Mouse (Mus musculus) c-Kit-negative CD71-positive TER-119-positive erythroid progenitor cells, embryonic 14.5 days (primary cell): ENCODE results near the gene Hrasls5.
A peak's percentile ranks its signal among the peaks of the same experiment; 100 is the strongest.

Experiments
- DNase-seq: peaks from one replicate; pipeline ENCODE4 v3.0.0-alpha.2; 2013; ENCODE audit warnings: low read depth, low spot score

Gene Hrasls5

DNA sequence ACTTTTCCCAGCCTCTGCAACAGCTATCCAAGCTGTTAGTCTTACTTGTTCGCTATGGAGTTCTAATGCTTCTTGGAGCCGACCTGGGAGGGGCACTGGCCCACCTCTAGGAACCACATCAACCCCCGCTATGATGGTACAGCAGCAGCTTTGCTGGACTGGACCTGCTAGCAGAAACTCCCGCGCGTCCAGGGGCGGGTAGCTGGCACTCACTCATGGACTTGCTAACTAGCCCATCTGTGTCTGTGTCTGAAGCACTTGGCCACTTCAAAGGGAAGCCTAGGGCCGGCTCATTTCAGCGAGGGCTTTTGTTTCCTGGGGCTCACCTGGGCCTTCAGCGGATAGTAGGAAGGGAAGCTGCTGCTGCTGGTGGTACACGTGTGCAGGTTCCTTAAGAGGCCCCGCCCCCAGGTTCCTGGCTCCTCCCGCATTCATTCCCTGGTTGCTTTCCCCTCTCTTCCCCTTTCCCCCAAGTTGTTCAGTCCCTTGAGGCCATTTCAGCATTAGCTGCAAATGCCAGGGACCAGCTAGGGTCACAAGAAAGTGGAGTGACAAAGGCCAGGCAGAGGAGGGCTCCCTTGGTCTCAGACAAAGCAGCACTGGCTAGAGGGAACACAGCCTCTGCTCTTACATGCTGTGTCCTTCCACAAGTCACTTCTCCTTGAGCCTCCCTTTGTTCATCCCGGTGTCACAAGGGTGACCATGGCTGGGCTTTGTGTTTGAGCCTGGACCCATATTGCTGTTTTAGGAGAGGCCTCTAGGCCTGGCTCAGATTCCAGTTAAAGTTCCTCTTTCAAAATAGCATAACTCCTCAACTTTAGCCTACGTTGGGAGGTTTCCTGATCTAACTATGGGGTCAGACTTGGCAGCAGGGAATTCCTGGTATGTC lies 5.3 kb upstream of the Hrasls5 start, which contains the start of gene Lgals12:
Gene Lgals12 (minus strand): TSS at position 393 of the 889 bp plus-strand sequence.
- no peak for DNase-seq

DNA sequence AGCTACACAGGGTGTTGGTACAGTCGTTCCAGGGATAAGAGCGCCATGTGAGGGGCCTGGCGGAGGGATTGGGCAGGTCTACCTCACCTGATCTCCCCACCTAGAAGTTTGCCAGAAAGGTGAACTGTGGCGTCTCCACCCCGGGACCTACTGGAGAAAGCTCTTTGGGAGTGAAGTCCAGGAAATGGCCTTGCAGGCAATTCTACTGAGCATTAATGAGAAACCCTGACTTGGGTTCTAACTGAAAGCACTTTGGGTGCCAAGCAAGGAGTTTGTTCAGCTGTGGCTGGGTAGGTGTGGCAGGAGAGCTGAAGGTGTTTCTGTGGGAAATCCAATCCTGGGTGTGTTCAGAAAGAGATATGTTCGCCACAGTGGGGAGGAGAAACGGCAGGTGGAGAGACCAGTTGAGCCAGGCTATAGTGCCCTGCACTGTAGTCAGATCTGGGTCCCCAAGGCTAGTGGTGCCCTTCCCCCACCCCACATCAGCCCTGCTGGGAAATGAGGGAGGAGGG lies 4.6 kb upstream of the Hrasls5 start:
- no peak for DNase-seq

DNA sequence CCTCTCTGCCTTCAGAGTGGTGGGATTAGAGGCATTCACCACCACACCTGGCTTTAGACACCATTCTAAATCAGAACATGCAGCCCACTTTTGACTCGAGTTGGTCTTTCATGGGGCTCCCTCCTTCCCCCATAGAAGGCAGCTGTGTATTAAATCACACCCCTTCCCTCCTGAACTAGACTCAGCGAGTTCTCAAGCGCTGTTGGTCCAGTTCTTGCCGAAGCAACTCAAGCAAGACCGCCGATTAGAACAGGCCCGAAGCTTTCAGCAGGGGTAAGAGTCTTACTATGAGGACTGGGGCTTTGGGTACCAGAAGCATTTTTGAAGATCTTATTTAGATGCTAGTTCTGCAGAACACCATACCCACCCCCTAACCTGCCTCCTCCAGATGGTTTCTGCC lies 810 bp downstream of the Hrasls5 start:
- no peak for DNase-seq

DNA sequence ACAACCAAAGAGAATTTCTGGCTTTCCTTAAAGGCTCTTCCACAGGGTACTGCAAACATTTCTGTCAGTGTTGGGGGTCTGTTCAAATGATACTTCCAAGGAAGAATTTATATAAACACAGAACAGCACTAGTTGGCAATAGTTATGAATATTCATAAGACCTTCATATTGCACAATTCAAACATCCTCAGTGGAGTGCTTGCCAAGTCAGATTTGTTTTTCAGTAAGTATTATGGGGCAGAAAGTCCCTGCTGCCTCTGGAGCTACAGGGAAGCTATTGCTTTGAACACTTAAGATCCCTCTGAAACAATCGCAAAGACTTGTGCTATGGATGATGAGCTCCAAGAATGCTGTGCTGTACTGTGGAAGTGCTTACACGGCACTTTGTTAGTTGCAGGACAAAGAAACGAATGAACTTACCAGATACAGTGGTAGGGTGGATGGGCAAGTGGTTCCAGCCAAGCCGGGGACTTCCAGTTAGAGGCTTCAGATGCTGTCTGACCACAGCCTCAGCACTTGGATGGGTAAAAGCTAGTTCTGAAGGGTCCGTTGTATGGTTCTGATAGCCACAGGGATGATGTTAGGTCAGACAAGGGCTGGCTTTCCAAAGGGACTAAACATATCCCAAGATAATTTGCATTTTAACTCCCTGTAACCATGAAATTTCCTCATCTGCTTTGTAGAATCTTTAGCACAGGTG lies 4.0 kb downstream of the Hrasls5 start:
- no peak for DNase-seq

DNA sequence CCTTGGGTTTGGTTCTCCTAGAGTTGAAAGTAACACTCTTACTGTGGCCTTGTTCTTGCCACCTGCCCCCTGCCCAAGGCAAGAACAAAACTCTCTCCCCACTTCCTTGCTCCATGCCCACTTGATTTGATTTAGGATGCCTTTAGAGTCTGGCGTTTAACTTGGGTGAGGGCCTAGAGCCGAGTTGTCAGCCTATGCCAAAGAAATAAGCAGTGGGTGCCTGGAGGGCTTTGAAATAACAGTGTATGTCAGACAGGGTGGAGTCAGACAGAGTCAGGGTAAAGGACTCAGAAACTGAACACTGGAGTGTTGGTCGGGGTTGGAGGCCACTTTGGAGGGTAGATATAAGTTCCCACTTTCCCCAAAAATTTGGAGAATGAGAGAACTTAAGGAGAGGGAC lies 4.7 kb downstream of the Hrasls5 start:
- no peak for DNase-seq

DNA sequence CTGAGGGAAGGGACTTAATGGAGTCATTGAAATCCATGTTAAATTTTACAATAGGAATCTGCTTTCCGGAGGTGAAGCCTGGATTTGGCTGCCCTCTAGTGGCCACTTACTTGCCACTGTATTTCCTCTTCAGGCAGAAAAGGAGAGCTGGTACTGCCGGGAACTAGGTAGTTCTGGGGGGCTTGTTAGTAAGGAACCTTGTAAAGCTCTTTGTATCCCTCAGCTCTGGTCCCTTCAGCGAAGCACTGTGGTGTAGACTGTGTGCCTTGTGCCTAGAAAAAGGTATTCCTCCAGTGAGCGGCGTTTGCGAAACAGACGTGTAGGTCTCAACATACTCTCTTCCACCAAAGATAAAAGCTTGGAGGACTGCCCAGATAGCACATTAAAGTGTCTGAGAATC lies 5.4 kb downstream of the Hrasls5 start:
- DNase-seq: peak; percentile 28

DNA sequence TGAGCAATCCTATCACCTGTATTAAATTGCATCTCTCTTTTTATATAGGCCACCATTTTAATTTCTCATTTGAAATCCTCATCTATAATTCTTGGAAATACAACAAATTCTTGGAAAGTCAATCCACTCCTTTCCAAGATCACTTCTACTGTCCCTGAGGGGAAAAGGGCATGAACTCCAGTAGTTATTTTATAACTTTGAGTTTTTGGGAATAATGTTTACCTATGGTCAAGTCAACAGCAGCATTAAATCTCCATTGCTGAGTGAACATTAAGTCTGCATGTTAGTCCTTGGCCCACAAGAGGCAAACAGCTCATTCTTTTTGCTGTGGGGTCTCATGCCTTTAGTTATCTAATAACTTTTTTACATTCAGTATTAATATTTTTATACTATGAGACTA lies 20.7 kb downstream of the Hrasls5 start:
- DNase-seq: no peak

DNA sequence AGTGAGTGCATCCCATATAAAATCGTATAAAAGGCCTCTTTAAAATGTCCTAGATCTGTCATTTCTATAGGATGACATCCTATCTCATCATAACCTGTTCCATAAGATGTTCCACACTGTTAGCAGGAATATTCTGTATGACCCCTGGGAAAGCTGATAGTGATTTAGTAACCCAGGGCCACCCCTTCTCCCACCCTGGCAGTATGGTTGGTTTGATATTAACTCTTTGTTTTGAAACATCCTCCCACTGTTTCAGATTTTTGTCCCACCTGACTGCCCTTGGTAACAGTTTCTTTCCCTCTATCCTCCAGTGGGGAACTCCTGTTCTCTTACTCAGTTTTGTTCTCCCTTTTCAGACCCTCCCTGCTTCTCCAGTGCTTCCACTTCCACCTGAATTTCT lies 21.4 kb downstream of the Hrasls5 start:
- DNase-seq: no peak

DNA sequence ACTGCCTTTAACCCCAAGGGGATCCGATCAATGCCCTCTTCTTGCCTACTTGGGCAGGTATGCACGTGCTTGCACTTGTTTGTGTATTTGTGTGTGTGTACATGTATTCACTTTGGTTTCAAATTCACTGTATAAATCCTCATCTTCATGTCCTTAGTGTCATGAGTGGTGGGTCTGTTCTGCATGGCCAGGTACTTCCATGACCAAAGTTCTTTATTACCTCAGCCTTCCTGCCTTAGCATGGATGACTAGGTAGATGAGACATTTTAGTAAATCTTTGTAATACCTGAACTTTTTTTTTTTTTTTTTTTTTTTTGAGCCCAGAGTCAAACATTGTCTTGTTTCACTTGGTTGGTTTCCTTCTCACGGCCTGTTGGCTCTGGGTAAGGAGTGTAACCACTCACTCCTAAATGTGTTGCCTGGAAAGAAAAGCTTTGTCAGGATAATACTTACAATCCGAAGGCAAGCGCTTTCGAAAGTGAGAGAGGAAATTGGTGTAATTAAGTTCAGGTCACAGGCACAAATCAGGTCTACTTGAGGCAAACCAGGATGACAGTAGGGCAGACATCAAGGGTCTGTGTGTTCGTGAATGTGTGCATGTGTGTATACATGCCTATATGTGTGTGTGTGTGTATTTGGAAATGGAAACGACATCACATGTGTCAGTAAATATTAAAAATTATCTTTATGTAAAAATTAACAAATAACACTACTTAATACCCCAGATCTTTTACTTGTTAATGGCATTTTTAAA lies 36.7 kb downstream of the Hrasls5 start:
- DNase-seq: no peak

DNA sequence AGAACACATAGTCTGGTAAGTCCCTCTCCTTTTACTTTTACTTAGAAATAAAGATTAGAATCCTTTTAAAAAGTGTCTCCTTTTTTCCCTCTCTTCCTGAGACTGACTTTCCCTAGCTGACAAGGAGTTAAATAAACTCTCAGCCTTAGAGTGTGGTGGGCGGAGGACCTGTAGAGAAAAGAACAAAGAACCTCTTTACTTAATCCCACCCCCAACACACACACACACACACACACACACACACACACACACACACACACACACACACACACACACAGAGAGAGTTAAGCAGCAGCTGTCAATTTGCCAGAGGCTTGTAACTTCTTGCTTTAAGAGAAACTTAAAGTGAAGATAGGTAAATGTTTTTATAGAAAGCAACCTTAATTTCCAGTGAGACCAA lies 59.7 kb downstream of the Hrasls5 start:
- DNase-seq: no peak

DNA sequence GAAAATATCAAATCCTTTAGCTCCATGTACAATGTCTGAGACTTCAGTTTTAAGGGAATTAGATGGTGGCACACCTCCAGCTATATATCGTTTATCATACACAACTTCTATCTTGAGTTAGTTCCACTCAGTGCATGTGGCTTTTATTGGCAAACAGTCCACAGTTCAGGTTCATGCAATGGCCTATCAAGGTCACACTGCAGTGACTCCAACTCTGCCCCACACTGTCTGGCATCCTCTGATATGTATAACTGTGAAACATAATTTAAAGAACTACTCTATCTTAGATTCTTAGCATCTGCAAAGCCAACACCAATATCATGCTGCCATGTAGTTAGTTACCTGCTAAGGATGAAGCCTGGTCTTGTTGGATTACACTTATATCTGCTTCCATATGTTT lies 75.6 kb downstream of the Hrasls5 start:
- DNase-seq: no peak
